Mouse (Mus musculus) NIH3T3 (cell line): ENCODE data around the gene Shmt1.

Experiments
- DNase-seq: peaks from one replicate; pipeline ENCODE4 v3.0.0-alpha.2; 2012; ENCODE audit warnings: low read depth

Shmt1 gene

GRCm38 (mm10) chr11:60796342-60796741 lies 15.2 kb downstream of the Shmt1 start:
- DNase-seq, result no peak

GRCm38 (mm10) chr11:60790472-60790871 lies 21.0 kb downstream of the Shmt1 start:
- peak; percentile 26 for DNase-seq

GRCm38 (mm10) chr11:60787595-60787994 lies 23.9 kb downstream of the Shmt1 start:
- DNase-seq, result no peak

- no peak for DNase-seq
Observed at GRCm38 (mm10) chr11:60784179-60784922, 27.2 kb downstream of the Shmt1 start.

- no peak for DNase-seq
Observed at GRCm38 (mm10) chr11:60779673-60780189, 31.8 kb downstream of the Shmt1 start.

GRCm38 (mm10) chr11:60777801-60778370 lies 33.6 kb downstream of the Shmt1 start:
- no peak for DNase-seq

GRCm38 (mm10) chr11:60776829-60777740 lies 34.4 kb downstream of the Shmt1 start, which contains the start of the genes Top3a and Smcr8:
Gene Top3a, minus strand, starts transcription at chr11:60777365.
Gene Smcr8, plus strand, starts transcription at chr11:60777524.
- peak; percentile 92 for DNase-seq

GRCm38 (mm10) chr11:60776107-60776828 lies 35.2 kb downstream of the Shmt1 start:
- DNase-seq, result no peak

GRCm38 (mm10) chr11:60775578-60775977 lies 35.9 kb downstream of the Shmt1 start:
- DNase-seq, result no peak

- DNase-seq, result no peak
Observed at GRCm38 (mm10) chr11:60774841-60775240, 36.7 kb downstream of the Shmt1 start.

- DNase-seq, result no peak
Observed at GRCm38 (mm10) chr11:60774158-60774689, 37.3 kb downstream of the Shmt1 start.

- no peak for DNase-seq
Observed at GRCm38 (mm10) chr11:60772161-60772560, 39.4 kb downstream of the Shmt1 start.

GRCm38 (mm10) chr11:60770776-60771175 lies 40.7 kb downstream of the Shmt1 start:
- no peak for DNase-seq

- DNase-seq, result no peak
Observed at GRCm38 (mm10) chr11:60769322-60769721, 42.2 kb downstream of the Shmt1 start.

- peak; percentile 51 for DNase-seq
Observed at GRCm38 (mm10) chr11:60766969-60767368, 44.5 kb downstream of the Shmt1 start.

- DNase-seq, result no peak
Observed at GRCm38 (mm10) chr11:60761681-60762080, 49.8 kb downstream of the Shmt1 start.

GRCm38 (mm10) chr11:60755570-60755969 lies 55.9 kb downstream of the Shmt1 start:
- DNase-seq, result no peak

- DNase-seq, result no peak
Observed at GRCm38 (mm10) chr11:60740321-60740720, 71.2 kb downstream of the Shmt1 start.
